Mouse (Mus musculus) limb, embryonic 14.5 days (tissue): ENCODE measurements at regions not wholly inside any gene's neighbourhood (a gene's known extent, or its start where the extent isn't known, plus 50 kb on each side); places are given as distances from the start of the nearest gene placed in this dataset.

ENCODE experiments used
- ATAC-seq: fragments of 200-750 bp; cut with Nextera tagmentation; 2 replicates; pipeline ENCODE4 v1.8.0; 2017; ENCODE audit warnings: low read depth, moderate number of reproducible peaks, moderate TSS enrichment; ENCODE audit not compliant: low FRiP score
- DNase-seq: peaks from one replicate; pipeline ENCODE4 v3.0.0-alpha.2; 2015; ENCODE audit warnings: low spot score
- H3K27ac ChIP-seq: fragments of 300-500 bp; sonication (generic); replicated peaks from 2 replicates; pipeline ENCODE4 v1.5.1; 2014; ENCODE audit warnings: low read depth, mild to moderate bottlenecking, low read length, moderate library complexity, mixed read lengths
- H3K27me3 ChIP-seq: fragments of 300-500 bp; sonication (generic); 2 replicates; pipeline ENCODE4 v1.6.1; 2014; ENCODE audit warnings: low read length, mixed read lengths; ENCODE audit not compliant: control insufficient read depth, insufficient read depth
- H3K36me3 ChIP-seq: fragments of 300-500 bp; sonication (generic); 2 replicates; pipeline ENCODE4 v1.6.1; 2014; ENCODE audit warnings: mild to moderate bottlenecking, low read length, moderate library complexity, mixed read lengths; ENCODE audit not compliant: control insufficient read depth, insufficient read depth
- H3K4me1 ChIP-seq: fragments of 300-500 bp; sonication (generic); 2 replicates; pipeline ENCODE4 v1.6.1; 2014; ENCODE audit warnings: antibody characterized with exemption, low read length, mixed read lengths; ENCODE audit not compliant: control insufficient read depth, insufficient read depth
- H3K4me2 ChIP-seq: fragments of 300-500 bp; sonication (generic); replicated peaks from 2 replicates; pipeline ENCODE4 v1.6.1; 2014; ENCODE audit warnings: low read depth, mild to moderate bottlenecking, low read length, moderate library complexity; ENCODE audit not compliant: severe bottlenecking
- H3K4me3 ChIP-seq: fragments of 300-500 bp; sonication (generic); replicated peaks from 2 replicates; pipeline ENCODE4 v1.5.1; 2014; ENCODE audit warnings: low read length
- H3K9ac ChIP-seq: fragments of 300-500 bp; sonication (generic); 2 replicates; pipeline ENCODE4 v1.6.1; 2014; ENCODE audit warnings: mild to moderate bottlenecking, low read depth, low read length, moderate library complexity; ENCODE audit not compliant: severe bottlenecking
- H3K9me3 ChIP-seq: fragments of 300-500 bp; sonication (generic); 2 replicates; pipeline ENCODE4 v1.6.1; 2016; ENCODE audit warnings: low read length; ENCODE audit not compliant: control insufficient read depth
- POLR2A ChIP-seq: fragments of 200-500 bp; IDR thresholded peaks from 2 replicates; pipeline ENCODE4 v1.8.0; 2012; ENCODE audit warnings: inconsistent platforms, mild to moderate bottlenecking, moderate library complexity, borderline replicate concordance; ENCODE audit not compliant: insufficient read depth, insufficient read length; ENCODE audit errors: extremely low read depth
- WGBS: fragments of 180-500 bp; shearing (Covaris S2); extraction: QIAGEN DNeasy Blood & Tissue Kit; methylation state at CpG from one replicate; pipeline ENCODE4 v1.1.7; 2014; 5-methylcytosine and 5-hydroxymethylcytosine counted together

- no peak for ATAC-seq
- no peak for DNase-seq
Measured at GRCm38 (mm10) chr3:3000199-3000598, 2750.4 kb upstream of the Gm8797 start.

GRCm38 (mm10) chr3:3001224-3001623, 2749.4 kb upstream of the Gm8797 start:
- Histone ChIP-seq H3K9me3 (peaks cover 24% of the 10 kb centered on the region; the same call in 1 of the 2 replicates), H3K27me3 (no peaks in the 10 kb centered on the region), H3K36me3 (no peaks in the 10 kb centered on the region), H3K4me3 (no peak overlapping the region), H3K4me1 (no peaks in the 10 kb centered on the region), H3K27ac (no peak overlapping the region), H3K9ac (no peak overlapping the region), H3K4me2 (no peak overlapping the region)
- ATAC-seq, result no peak
- TF ChIP-seq POLR2A, result no peak
- no peak for DNase-seq
- WGBS, result 72% methylated on average over 4 of the region's 4 CpGs

More at GRCm38 (mm10) chr3:3000199-3000598, 2750.4 kb upstream of the Gm8797 start:
- TF ChIP-seq POLR2A, result no peak
- Histone ChIP-seq H3K27ac (no peak overlapping the region), H3K4me1 (no peaks in the 10 kb centered on the region), H3K36me3 (no peaks in the 10 kb centered on the region), H3K27me3 (no peaks in the 10 kb centered on the region), H3K4me2 (no peak overlapping the region), H3K9ac (no peak overlapping the region), H3K9me3 (peaks cover 19% of the 10 kb centered on the region; the same call in 1 of the 2 replicates), H3K4me3 (no peak overlapping the region)

- no peaks in the 10 kb centered on the region for H3K36me3 ChIP-seq
- no peak for DNase-seq
- H3K9ac ChIP-seq, result no peak overlapping the region
- H3K4me3 ChIP-seq, result no peak overlapping the region
- peak; percentile 37; the same call in 1 of the 2 replicates for ATAC-seq
- TF ChIP-seq POLR2A, result no peak
- H3K27me3 ChIP-seq, result no peaks in the 10 kb centered on the region
- no peaks in the 10 kb centered on the region for H3K4me1 ChIP-seq
- H3K9me3 ChIP-seq, result peaks cover 24% of the 10 kb centered on the region; the same call in 1 of the 2 replicates
- no peak overlapping the region for H3K27ac ChIP-seq
- no peak overlapping the region for H3K4me2 ChIP-seq
Measured at GRCm38 (mm10) chr3:3001639-3002038, 2749.0 kb upstream of the Gm8797 start.

- Histone ChIP-seq H3K36me3 (no peaks in the 10 kb centered on the region), H3K4me3 (no peak overlapping the region), H3K9me3 (peaks cover 27% of the 10 kb centered on the region; the same call in 1 of the 2 replicates), H3K27me3 (no peaks in the 10 kb centered on the region), H3K4me2 (no peak overlapping the region), H3K27ac (no peak overlapping the region), H3K4me1 (no peaks in the 10 kb centered on the region), H3K9ac (no peak overlapping the region)
- DNase-seq (no peak), ATAC-seq (no peak)
- 84% methylated on average over 1 of the region's 1 CpGs for WGBS
- no peak for TF ChIP-seq POLR2A
Measured at GRCm38 (mm10) chr3:3003425-3003824, 2747.2 kb upstream of the Gm8797 start.

- ATAC-seq (no peak), DNase-seq (no peak)
- 47% methylated on average over 1 of the region's 1 CpGs for WGBS
- Histone ChIP-seq H3K4me3 (no peak overlapping the region), H3K27ac (no peak overlapping the region), H3K36me3 (no peaks in the 10 kb centered on the region), H3K9ac (no peak overlapping the region), H3K4me1 (no peaks in the 10 kb centered on the region), H3K9me3 (peaks cover 53% of the 10 kb centered on the region), H3K27me3 (no peaks in the 10 kb centered on the region), H3K4me2 (no peak overlapping the region)
- TF ChIP-seq POLR2A, result no peak
Measured at GRCm38 (mm10) chr3:3011111-3011510, 2739.5 kb upstream of the Gm8797 start.

GRCm38 (mm10) chr3:3012951-3013350, 2737.7 kb upstream of the Gm8797 start:
- Histone ChIP-seq H3K4me3 (no peak overlapping the region), H3K4me1 (no peaks in the 10 kb centered on the region), H3K27me3 (no peaks in the 10 kb centered on the region), H3K36me3 (no peaks in the 10 kb centered on the region), H3K9me3 (peaks cover 59% of the 10 kb centered on the region), H3K27ac (no peak overlapping the region), H3K4me2 (no peak overlapping the region), H3K9ac (no peak overlapping the region)
- no peak for TF ChIP-seq POLR2A
- 75% methylated on average over 5 of the region's 5 CpGs for WGBS
- ATAC-seq, result no peak
- no peak for DNase-seq
